Mouse (Mus musculus) bone marrow, adult 2 months (tissue): ENCODE measurements around the gene Kctd12.

ENCODE experiments used
- CTCF ChIP-seq: fragments of 200-500 bp; IDR thresholded peaks from 2 replicates; pipeline ENCODE4 v1.5.1; 2011; ENCODE audit warnings: low read length, control low read depth; ENCODE audit not compliant: control insufficient read depth, insufficient read depth
- POLR2A ChIP-seq: fragments of 200-500 bp; IDR thresholded peaks from 2 replicates; pipeline ENCODE4 v1.6.1; 2011; ENCODE audit warnings: low read depth, mild to moderate bottlenecking, control low read depth, low read length, borderline replicate concordance; ENCODE audit not compliant: control insufficient read depth

GRCm38 (mm10) chr14:102979831-102980230 lies 2.6 kb downstream of the Kctd12 start:
- no peak for TF ChIP-seq CTCF
- TF ChIP-seq POLR2A, result no peak
